Mouse (Mus musculus): ENCODE results near the gene Atad1.

DNA sequence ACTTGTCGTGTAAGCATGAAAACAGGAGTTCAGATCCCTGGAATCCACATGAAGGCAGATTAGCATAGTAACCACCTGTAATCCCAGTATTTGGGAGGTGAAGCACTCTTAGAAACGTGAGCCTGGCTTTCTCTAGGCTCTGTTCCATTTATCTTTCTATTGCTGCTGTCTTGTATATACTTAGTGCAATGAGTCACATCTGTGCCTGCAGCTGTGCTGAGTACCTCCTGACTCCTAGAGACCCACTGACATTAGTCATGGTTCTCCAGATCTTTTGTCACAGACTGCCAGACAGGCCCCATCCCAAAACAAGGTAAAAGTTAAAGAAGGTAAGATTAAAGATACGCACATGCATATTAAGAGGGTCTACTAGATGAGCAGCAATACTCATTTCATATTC is 37.4 kb downstream of the Atad1 start:
- TF ChIP-seq TAL1 (IDR thresholded peaks at IDR 0.05; ENCODE audit: low read length) (no peak), GATA1 (IDR thresholded peaks at IDR 0.05; ENCODE audit: low read length) (no peak)
